Mouse (Mus musculus): Measurements from ENCODE around the gene Prkn.

DNA sequence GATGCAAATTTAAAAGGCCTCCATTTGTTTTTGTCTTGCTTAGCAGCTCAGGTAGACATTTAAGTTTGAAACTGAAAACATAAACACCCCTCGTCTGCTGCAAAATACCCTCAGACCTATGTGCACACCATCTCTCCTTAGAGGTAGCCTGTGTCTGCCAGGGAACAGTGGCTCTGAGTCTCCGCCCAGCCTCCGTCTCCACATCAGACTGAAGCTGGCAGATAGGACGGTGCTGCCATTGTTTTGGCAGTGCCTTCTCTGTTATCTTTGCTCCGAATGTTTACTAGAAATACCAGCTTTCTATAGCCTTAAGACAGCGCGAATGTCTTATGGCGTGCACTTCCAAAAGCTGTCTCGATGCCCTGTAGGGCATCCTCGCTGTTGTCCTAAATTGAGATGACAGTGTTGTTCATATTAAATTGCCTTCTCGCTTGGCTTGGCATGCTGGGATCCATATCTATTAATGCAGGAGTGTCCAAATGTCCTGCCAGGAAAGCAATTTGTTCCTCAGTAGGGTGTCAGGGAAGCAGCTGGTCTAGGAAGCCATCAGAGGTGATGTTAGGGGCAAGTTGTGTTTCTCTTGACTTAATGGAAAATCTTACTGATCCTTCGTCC lies 1047.5 kb downstream of the Prkn start:
- no peak for TF ChIP-seq CTCF (IDR thresholded peaks at IDR 0.05; ENCODE audit: borderline replicate concordance, insufficient read depth, low read length)
- TF ChIP-seq POLR2A (IDR thresholded peaks at IDR 0.05; ENCODE audit: low read depth, low read length): no peak
